Mouse (Mus musculus) midbrain, embryonic 11.5 days (tissue): ENCODE measurements around the gene Tubgcp6. TPM values are rescaled to one million over a fixed set of nuclear protein-coding genes. Genes with fewer than 3 reads are reported as not detected.

Source experiments
- ATAC-seq: fragments of 200-750 bp; cut with Nextera tagmentation; 2 replicates; pipeline ENCODE4 v1.8.0; 2017; ENCODE audit warnings: moderate TSS enrichment, moderate library complexity; ENCODE audit not compliant: low FRiP score
- DNase-seq: peaks from one replicate; pipeline ENCODE4 v3.0.0; 2015; ENCODE audit warnings: low spot score; ENCODE audit errors: missing footprints
- H3K27ac ChIP-seq: fragments of 300-500 bp; sonication (generic); 2 replicates; pipeline ENCODE4 v1.5.1; 2014; ENCODE audit warnings: low read depth, low read length
- H3K27me3 ChIP-seq: fragments of 300-500 bp; sonication (generic); 2 replicates; pipeline ENCODE4 v1.6.1; 2014; ENCODE audit warnings: mild to moderate bottlenecking, low read length, moderate library complexity, mixed read lengths; ENCODE audit not compliant: control insufficient read depth, insufficient read depth
- H3K36me3 ChIP-seq: fragments of 300-500 bp; sonication (generic); 2 replicates; pipeline ENCODE4 v1.6.1; 2014; ENCODE audit warnings: mild to moderate bottlenecking, low read length, moderate library complexity, mixed read lengths; ENCODE audit not compliant: control insufficient read depth, insufficient read depth
- H3K4me1 ChIP-seq: fragments of 300-500 bp; sonication (generic); 2 replicates; pipeline ENCODE4 v1.6.1; 2014; ENCODE audit warnings: low read length; ENCODE audit not compliant: control insufficient read depth, insufficient read depth
- H3K4me2 ChIP-seq: fragments of 300-500 bp; sonication (generic); 2 replicates; pipeline ENCODE4 v1.6.1; 2014; ENCODE audit warnings: mild to moderate bottlenecking, moderate library complexity
- H3K4me3 ChIP-seq: fragments of 300-500 bp; sonication (generic); 2 replicates; pipeline ENCODE4 v1.5.1; 2014; ENCODE audit warnings: low read depth, low read length
- H3K9ac ChIP-seq: fragments of 300-500 bp; sonication (generic); 2 replicates; pipeline ENCODE4 v1.6.1; 2014; ENCODE audit warnings: low read length
- H3K9me3 ChIP-seq: fragments of 300-500 bp; sonication (generic); 2 replicates; pipeline ENCODE4 v1.6.1; 2016; ENCODE audit warnings: low read length; ENCODE audit not compliant: control insufficient read depth
- WGBS: fragments of 180-500 bp; shearing (Covaris S2); extraction: QIAGEN DNeasy Blood & Tissue Kit; methylation state at CpG from one replicate; pipeline ENCODE4 v1.1.7; 2014; 5-methylcytosine and 5-hydroxymethylcytosine counted together
- polyA plus RNA-seq: library from polyadenylated mRNA; unstranded; fragments of >200 nt; fragmentation: Nextera tagmentation; extraction: Ambion mirVana; gene quantifications from 2 replicates; pipeline ENCODE4 v1.2.1, GENCODE M21; 2014

Tubgcp6 gene
- polyA plus RNA-seq, 1 experiment from 2014 or later: 16.8 TPM

DNA sequence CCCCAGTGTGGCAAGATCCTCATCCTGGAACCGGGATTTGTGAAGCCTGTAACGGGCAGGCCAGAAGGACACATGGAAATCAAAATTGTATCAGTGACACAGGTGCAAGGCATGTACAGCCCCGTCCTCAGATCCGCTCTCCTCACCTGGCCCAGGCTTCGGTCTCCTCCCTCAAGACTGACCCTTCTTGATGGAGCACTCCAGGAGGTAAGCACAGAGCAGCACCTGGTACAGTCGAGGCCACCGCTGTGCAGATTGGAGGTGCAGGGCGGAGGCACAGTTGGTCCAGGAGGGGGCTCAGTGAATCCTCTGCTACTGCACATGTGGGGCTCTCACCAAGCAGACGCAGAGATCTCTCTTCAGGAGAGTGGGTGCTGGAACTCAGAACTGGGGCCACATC is 2.4 kb upstream of the Tubgcp6 start:
- Histone ChIP-seq H3K9ac (no peak overlapping the region), H3K27ac (no peak overlapping the region), H3K4me3 (no peak overlapping the region), H3K4me2 (no peak overlapping the region), H3K36me3 (no peaks in the 10 kb centered on the region), H3K4me1 (peaks cover 36% of the 10 kb centered on the region), H3K27me3 (no peaks in the 10 kb centered on the region), H3K9me3 (no peaks in the 10 kb centered on the region)
- ATAC-seq (no peak), DNase-seq (peak; percentile 64)
- 92% methylated on average over 9 of the region's 9 CpGs for WGBS

DNA sequence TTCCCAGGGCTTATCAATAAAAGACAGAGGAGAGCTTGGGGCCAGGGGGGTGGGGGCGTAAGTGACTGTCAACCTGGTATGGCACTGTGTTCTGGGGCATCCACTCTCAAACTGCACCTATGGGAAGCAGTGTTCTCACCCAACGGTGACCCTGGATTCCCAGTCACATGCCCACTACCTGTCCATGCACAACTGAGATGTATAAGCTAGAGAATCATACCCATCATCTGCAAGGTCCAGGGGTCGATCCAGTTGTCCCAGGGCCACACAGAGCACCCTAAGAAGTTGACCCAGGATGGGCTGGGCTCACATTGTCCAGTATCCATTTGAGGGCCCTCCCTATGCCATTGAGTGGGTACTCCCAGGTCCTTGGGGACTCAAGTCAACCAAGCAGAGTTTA is 1.4 kb upstream of the Tubgcp6 start:
- no peak overlapping the region for H3K4me3 ChIP-seq
- no peaks in the 10 kb centered on the region for H3K36me3 ChIP-seq
- no peaks in the 10 kb centered on the region for H3K9me3 ChIP-seq
- H3K9ac ChIP-seq: no peak overlapping the region
- ATAC-seq (no peak), DNase-seq (peak; percentile 62)
- no peak overlapping the region for H3K4me2 ChIP-seq
- WGBS: 83% methylated on average over 3 of the region's 3 CpGs
- no peaks in the 10 kb centered on the region for H3K27me3 ChIP-seq
- peaks cover 36% of the 10 kb centered on the region for H3K4me1 ChIP-seq
- H3K27ac ChIP-seq: no peak overlapping the region

GRCm38 (mm10) chr15:89123595-89123994 is 683 bp upstream of the Tubgcp6 start:
- WGBS: 29% methylated on average over 11 of the region's 11 CpGs

GRCm38 (mm10) chr15:89118007-89118406 is 4.9 kb downstream of the Tubgcp6 start:
- H3K9me3 ChIP-seq: no peaks in the 10 kb centered on the region
- H3K4me3 ChIP-seq: no peak overlapping the region
- H3K9ac ChIP-seq: no peak overlapping the region
- ATAC-seq: no peak
- no peak overlapping the region for H3K27ac ChIP-seq
- no peaks in the 10 kb centered on the region for H3K27me3 ChIP-seq
- DNase-seq: peak; percentile 17
- H3K4me1 ChIP-seq: peaks cover 18% of the 10 kb centered on the region
- no peak overlapping the region for H3K4me2 ChIP-seq
- peaks cover 18% of the 10 kb centered on the region for H3K36me3 ChIP-seq

More at GRCm38 (mm10) chr15:89123595-89123994, 683 bp upstream of the Tubgcp6 start:
- Histone ChIP-seq H3K27ac (peak overlapping the region; percentile 47), H3K36me3 (no peaks in the 10 kb centered on the region), H3K27me3 (no peaks in the 10 kb centered on the region), H3K4me2 (peak overlapping the region; percentile 96), H3K4me3 (peak overlapping the region; percentile 88), H3K9me3 (no peaks in the 10 kb centered on the region), H3K4me1 (peaks cover 32% of the 10 kb centered on the region), H3K9ac (peak overlapping the region; percentile 88)
- DNase-seq: peak; percentile 88
- peak; percentile 15; the same call in 1 of the 2 replicates for ATAC-seq

- no peak overlapping the region for H3K27ac ChIP-seq
- no peak overlapping the region for H3K4me2 ChIP-seq
- H3K4me1 ChIP-seq: no peaks in the 10 kb centered on the region
- no peaks in the 10 kb centered on the region for H3K27me3 ChIP-seq
- ATAC-seq (no peak), DNase-seq (peak; percentile 83)
- no peak overlapping the region for H3K4me3 ChIP-seq
- no peak overlapping the region for H3K9ac ChIP-seq
- no peaks in the 10 kb centered on the region for H3K9me3 ChIP-seq
- WGBS: 78% methylated on average over 9 of the region's 9 CpGs
- peaks cover 26% of the 10 kb centered on the region for H3K36me3 ChIP-seq
Measured at GRCm38 (mm10) chr15:89110147-89110546, 12.8 kb downstream of the Tubgcp6 start.

GRCm38 (mm10) chr15:89106976-89107375 is 15.9 kb downstream of the Tubgcp6 start:
- H3K27ac ChIP-seq: no peak overlapping the region
- ATAC-seq (no peak), DNase-seq (no peak)
- H3K9ac ChIP-seq: no peak overlapping the region
- peaks cover 34% of the 10 kb centered on the region for H3K36me3 ChIP-seq
- no peaks in the 10 kb centered on the region for H3K4me1 ChIP-seq
- H3K4me3 ChIP-seq: no peak overlapping the region
- 88% methylated on average over 1 of the region's 1 CpGs for WGBS
- H3K4me2 ChIP-seq: no peak overlapping the region
- H3K9me3 ChIP-seq: no peaks in the 10 kb centered on the region
- H3K27me3 ChIP-seq: no peaks in the 10 kb centered on the region

GRCm38 (mm10) chr15:89106073-89106472 is 16.8 kb downstream of the Tubgcp6 start:
- Histone ChIP-seq H3K27me3 (no peaks in the 10 kb centered on the region), H3K36me3 (peaks cover 40% of the 10 kb centered on the region), H3K4me1 (no peaks in the 10 kb centered on the region), H3K27ac (no peak overlapping the region), H3K4me2 (no peak overlapping the region), H3K9ac (no peak overlapping the region), H3K9me3 (no peaks in the 10 kb centered on the region), H3K4me3 (no peak overlapping the region)
- no peak for DNase-seq
- WGBS: 95% methylated on average over 13 of the region's 13 CpGs
- ATAC-seq: no peak

DNA sequence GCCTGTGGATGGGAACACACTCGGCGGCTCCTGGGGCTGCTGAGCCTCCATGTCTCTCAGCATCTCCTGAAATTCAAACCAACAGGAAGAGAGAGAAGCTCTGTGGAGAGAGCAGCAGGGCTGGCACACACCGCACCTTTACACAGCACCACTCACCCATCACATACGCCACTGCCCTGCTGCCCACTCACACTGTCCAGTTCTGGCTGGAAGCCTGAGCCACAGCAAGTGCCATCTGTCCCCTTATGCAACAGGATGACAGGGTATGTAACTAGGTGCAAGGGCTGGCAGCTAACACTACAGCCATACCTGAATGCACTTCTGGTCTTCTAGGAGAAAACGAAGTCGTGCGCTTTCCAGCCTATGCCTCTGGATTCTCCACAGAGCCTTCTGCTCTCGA is 18.5 kb downstream of the Tubgcp6 start:
- 93% methylated on average over 8 of the region's 8 CpGs for WGBS
- ATAC-seq: no peak

GRCm38 (mm10) chr15:89103921-89104320 is 19.0 kb downstream of the Tubgcp6 start:
- WGBS: 89% methylated on average over 10 of the region's 10 CpGs
- H3K36me3 ChIP-seq: peaks cover 49% of the 10 kb centered on the region

More for the DNA sequence above, 18.5 kb downstream of the Tubgcp6 start:
- Histone ChIP-seq H3K4me3 (no peak overlapping the region), H3K4me2 (no peak overlapping the region), H3K4me1 (no peaks in the 10 kb centered on the region), H3K9ac (no peak overlapping the region), H3K9me3 (no peaks in the 10 kb centered on the region), H3K36me3 (peaks cover 48% of the 10 kb centered on the region), H3K27ac (no peak overlapping the region), H3K27me3 (no peaks in the 10 kb centered on the region)
- no peak for DNase-seq

DNA sequence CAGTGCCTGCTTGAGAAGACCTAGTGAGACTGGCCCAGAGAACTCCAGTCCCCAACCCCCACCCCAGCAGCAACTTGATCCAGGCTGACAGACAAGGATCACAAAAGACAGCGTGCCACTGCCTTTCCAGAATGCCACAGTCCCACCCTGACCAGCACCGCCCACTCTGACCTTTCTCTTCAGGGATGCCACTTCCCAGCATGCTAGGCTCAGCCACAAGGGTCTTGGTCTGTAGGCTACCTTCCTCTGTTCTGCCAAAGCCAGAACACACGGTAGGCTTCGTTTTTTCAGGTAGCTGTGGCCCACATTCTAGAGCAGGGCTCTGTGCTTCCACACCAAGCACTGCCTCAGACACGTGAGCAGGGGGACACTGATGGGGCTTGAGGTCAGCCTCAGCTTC is 20.3 kb downstream of the Tubgcp6 start:
- H3K4me2 ChIP-seq: no peak overlapping the region
- 45% methylated on average over 5 of the region's 5 CpGs for whole genome bisulfite sequencing
- H3K27ac ChIP-seq: no peak overlapping the region
- no peak for DNase-seq
- H3K9ac ChIP-seq: no peak overlapping the region
- no peak for ATAC-seq
- no peak overlapping the region for H3K4me3 ChIP-seq
- no peaks in the 10 kb centered on the region for H3K9me3 ChIP-seq
- no peaks in the 10 kb centered on the region for H3K4me1 ChIP-seq
- H3K36me3 ChIP-seq: peaks cover 51% of the 10 kb centered on the region
- H3K27me3 ChIP-seq: no peaks in the 10 kb centered on the region

More at GRCm38 (mm10) chr15:89103921-89104320, 19.0 kb downstream of the Tubgcp6 start:
- no peak for DNase-seq
- ATAC-seq: no peak
- Histone ChIP-seq H3K27ac (no peak overlapping the region), H3K27me3 (no peaks in the 10 kb centered on the region), H3K4me2 (no peak overlapping the region), H3K4me3 (no peak overlapping the region), H3K4me1 (no peaks in the 10 kb centered on the region), H3K9me3 (no peaks in the 10 kb centered on the region), H3K9ac (no peak overlapping the region)
